Mouse (Mus musculus): Measurements from ENCODE around the gene Heatr3.

Heatr3 gene

GRCm38 (mm10) chr8:88137748-88138484 is at the start of gene Heatr3:
Gene Heatr3 (plus strand): TSS chr8:88137855.
- peak; percentile 94 for DNase-seq

GRCm38 (mm10) chr8:88088006-88088405 is 49.6 kb upstream of the Heatr3 start:
- no peak for DNase-seq

- no peak for DNase-seq
These were observed 46.0 kb upstream of the Heatr3 start for GRCm38 (mm10) chr8:88091661-88092060.

GRCm38 (mm10) chr8:88093367-88093766 is 44.3 kb upstream of the Heatr3 start:
- no peak for DNase-seq

- DNase-seq, result no peak
These were observed 38.8 kb upstream of the Heatr3 start for GRCm38 (mm10) chr8:88098856-88099255.

- peak; percentile 5 for DNase-seq
These were observed 38.1 kb upstream of the Heatr3 start for GRCm38 (mm10) chr8:88099526-88099925.

- no peak for DNase-seq
These were observed 28.4 kb upstream of the Heatr3 start for GRCm38 (mm10) chr8:88109241-88109640.

GRCm38 (mm10) chr8:88118456-88119036 is 19.1 kb upstream of the Heatr3 start, which contains the start of gene Cnep1r1:
Gene Cnep1r1 (plus strand): TSS chr8:88118769.
- DNase-seq, result peak; percentile 90

- DNase-seq, result no peak
These were observed 18.6 kb upstream of the Heatr3 start for GRCm38 (mm10) chr8:88119076-88119475.

GRCm38 (mm10) chr8:88124850-88125249 is 12.8 kb upstream of the Heatr3 start:
- DNase-seq, result no peak

- DNase-seq, result no peak
These were observed 8.3 kb upstream of the Heatr3 start for GRCm38 (mm10) chr8:88129397-88129796.

GRCm38 (mm10) chr8:88130754-88131317 is 6.8 kb upstream of the Heatr3 start:
- no peak for DNase-seq

- no peak for DNase-seq
These were observed 1.6 kb downstream of the Heatr3 start for GRCm38 (mm10) chr8:88139256-88139655.

- DNase-seq, result no peak
These were observed 4.0 kb downstream of the Heatr3 start for GRCm38 (mm10) chr8:88141629-88142028.

- DNase-seq, result no peak
These were observed 6.4 kb downstream of the Heatr3 start for GRCm38 (mm10) chr8:88144041-88144440.

GRCm38 (mm10) chr8:88150910-88151371 is 13.3 kb downstream of the Heatr3 start:
- DNase-seq, result peak; percentile 33

GRCm38 (mm10) chr8:88160237-88160995 is 22.8 kb downstream of the Heatr3 start:
- peak; percentile 9 for DNase-seq

GRCm38 (mm10) chr8:88161439-88161838 is 23.8 kb downstream of the Heatr3 start:
- peak; percentile 22 for DNase-seq

- DNase-seq, result no peak
These were observed 37.6 kb downstream of the Heatr3 start for GRCm38 (mm10) chr8:88175264-88175663.

- no peak for DNase-seq
These were observed 39.6 kb downstream of the Heatr3 start for GRCm38 (mm10) chr8:88177291-88177690.

GRCm38 (mm10) chr8:88183121-88183520 is 45.5 kb downstream of the Heatr3 start:
- no peak for DNase-seq

- no peak for DNase-seq
These were observed 47.3 kb downstream of the Heatr3 start for GRCm38 (mm10) chr8:88184914-88185313.

GRCm38 (mm10) chr8:88185716-88186115 is 48.1 kb downstream of the Heatr3 start:
- no peak for DNase-seq

Data from right cerebral cortex, postnatal 25 days (tissue).